Mouse (Mus musculus) hindbrain, embryonic 15.5 days (tissue): ENCODE measurements around the gene Dennd4a. TPM values are rescaled to one million over a fixed set of nuclear protein-coding genes. Genes with fewer than 3 reads are reported as not detected.
"Not testable (repeated sequence)": the region's sequence is repeated elsewhere in the genome, so short reads cannot be mapped to it uniquely, and the experiment has no call there.

Experiments used
- ATAC-seq: fragments of 200-750 bp; cut with Nextera tagmentation; 2 replicates; pipeline ENCODE4 v1.8.0; 2017; ENCODE audit warnings: low read depth, moderate number of reproducible peaks, moderate TSS enrichment; ENCODE audit not compliant: low FRiP score
- H3K27ac ChIP-seq: fragments of 300-500 bp; sonication (generic); replicated peaks from 2 replicates; pipeline ENCODE4 v1.5.1; 2015; ENCODE audit warnings: mild to moderate bottlenecking, inconsistent platforms
- H3K27me3 ChIP-seq: fragments of 300-500 bp; sonication (generic); 2 replicates; pipeline ENCODE4 v1.6.1; 2015; ENCODE audit warnings: control low read depth, inconsistent platforms
- H3K36me3 ChIP-seq: fragments of 300-500 bp; sonication (generic); 2 replicates; pipeline ENCODE4 v1.6.1; 2015; ENCODE audit warnings: control low read depth, inconsistent platforms
- H3K4me1 ChIP-seq: fragments of 300-500 bp; sonication (generic); replicated peaks from 2 replicates; pipeline ENCODE4 v1.6.1; 2015; ENCODE audit warnings: control low read depth, inconsistent platforms
- H3K4me2 ChIP-seq: fragments of 300-500 bp; sonication (generic); 2 replicates; pipeline ENCODE4 v1.6.1; 2015; ENCODE audit warnings: moderate library complexity, mild to moderate bottlenecking, inconsistent platforms
- H3K4me3 ChIP-seq: fragments of 300-500 bp; sonication (generic); 2 replicates; pipeline ENCODE4 v1.5.1; 2015; ENCODE audit warnings: mild to moderate bottlenecking, inconsistent platforms
- H3K9ac ChIP-seq: fragments of 300-500 bp; sonication (generic); 2 replicates; pipeline ENCODE4 v1.6.1; 2015; ENCODE audit warnings: inconsistent platforms
- H3K9me3 ChIP-seq: fragments of 300-500 bp; sonication (generic); 2 replicates; pipeline ENCODE4 v1.6.1; 2016; ENCODE audit warnings: control low read depth, inconsistent platforms
- WGBS: fragments of 180-500 bp; shearing (Covaris S2); methylation state at CpG from one replicate; pipeline ENCODE4 v1.1.7; 2015; 5-methylcytosine and 5-hydroxymethylcytosine counted together
- polyA plus RNA-seq: library from polyadenylated mRNA; unstranded; fragments of >200 nt; fragmentation: Nextera tagmentation; extraction: Ambion mirVana; gene quantifications from 2 replicates; pipeline ENCODE4 v1.2.1, GENCODE M21; 2015

Dennd4a gene
- polyA plus RNA-seq, 1 experiment from 2014 or later: 10.9 TPM

- H3K4me2 ChIP-seq: no peak overlapping the region
- no peaks in the 10 kb centered on the region for H3K36me3 ChIP-seq
- ATAC-seq: no peak
- 83% methylated on average over 5 of the region's 5 CpGs for WGBS
- H3K9ac ChIP-seq: no peak overlapping the region
- H3K27ac ChIP-seq: no peak overlapping the region
- no peaks in the 10 kb centered on the region for H3K27me3 ChIP-seq
- no peaks in the 10 kb centered on the region for H3K9me3 ChIP-seq
- peaks cover 9% of the 10 kb centered on the region; the same call in 1 of the 2 replicates for H3K4me1 ChIP-seq
- H3K4me3 ChIP-seq: no peak overlapping the region
These were observed 5.3 kb upstream of the Dennd4a start for GRCm38 (mm10) chr9:64805875-64806274.

- Histone ChIP-seq H3K4me3 (no peak overlapping the region), H3K36me3 (no peaks in the 10 kb centered on the region), H3K27ac (no peak overlapping the region), H3K9ac (no peak overlapping the region), H3K4me2 (no peak overlapping the region), H3K9me3 (no peaks in the 10 kb centered on the region), H3K4me1 (peaks cover 9% of the 10 kb centered on the region; the same call in 1 of the 2 replicates), H3K27me3 (no peaks in the 10 kb centered on the region)
- 86% methylated on average over 6 of the region's 6 CpGs for WGBS
- no peak for ATAC-seq
These were observed 4.6 kb upstream of the Dennd4a start for GRCm38 (mm10) chr9:64806335-64807060.

- ATAC-seq: no peak
- no peaks in the 10 kb centered on the region for H3K9me3 ChIP-seq
- no peak overlapping the region for H3K27ac ChIP-seq
- H3K27me3 ChIP-seq: no peaks in the 10 kb centered on the region
- no peak overlapping the region for H3K4me3 ChIP-seq
- 83% methylated on average over 14 of the region's 14 CpGs for WGBS
- no peaks in the 10 kb centered on the region for H3K36me3 ChIP-seq
- H3K9ac ChIP-seq: no peak overlapping the region
- peaks cover 11% of the 10 kb centered on the region for H3K4me1 ChIP-seq
- no peak overlapping the region for H3K4me2 ChIP-seq
These were observed 3.9 kb upstream of the Dennd4a start for GRCm38 (mm10) chr9:64807061-64807808.

GRCm38 (mm10) chr9:64809851-64810250 is 1.3 kb upstream of the Dennd4a start:
- Histone ChIP-seq H3K9ac (no peak overlapping the region), H3K4me2 (no peak overlapping the region), H3K9me3 (no peaks in the 10 kb centered on the region), H3K27ac (0 out of 2 replicates have a peak overlapping the region, but pooled peaks have one; percentile 15), H3K27me3 (no peaks in the 10 kb centered on the region), H3K36me3 (no peaks in the 10 kb centered on the region), H3K4me3 (no peak overlapping the region), H3K4me1 (peaks cover 24% of the 10 kb centered on the region)
- WGBS: 69% methylated on average over 3 of the region's 3 CpGs
- ATAC-seq: no peak

GRCm38 (mm10) chr9:64811538-64812474 is 666 bp downstream of the Dennd4a start:
- ATAC-seq: peak; percentile 84
- WGBS: under 1% methylated on average over 56 of the region's 59 CpGs
- peak overlapping the region; percentile 68 for H3K4me2 ChIP-seq
- H3K4me3 ChIP-seq: peak overlapping the region; percentile 78
- H3K9me3 ChIP-seq: no peaks in the 10 kb centered on the region
- peak overlapping the region; percentile 82 for H3K9ac ChIP-seq
- H3K27me3 ChIP-seq: no peaks in the 10 kb centered on the region
- H3K36me3 ChIP-seq: no peaks in the 10 kb centered on the region
- H3K27ac ChIP-seq: peak overlapping the region; percentile 98
- H3K4me1 ChIP-seq: peaks cover 24% of the 10 kb centered on the region

- no peaks in the 10 kb centered on the region for H3K27me3 ChIP-seq
- peak overlapping the region; percentile 82 for H3K9ac ChIP-seq
- no peak for ATAC-seq
- peaks cover 24% of the 10 kb centered on the region for H3K4me1 ChIP-seq
- H3K9me3 ChIP-seq: no peaks in the 10 kb centered on the region
- H3K27ac ChIP-seq: peak overlapping the region; percentile 98; the same call in 1 of the 2 replicates
- H3K36me3 ChIP-seq: no peaks in the 10 kb centered on the region
- peak overlapping the region; percentile 68 for H3K4me2 ChIP-seq
- WGBS: 28% methylated on average over 1 of the region's 1 CpGs
- H3K4me3 ChIP-seq: peak overlapping the region; percentile 78
These were observed 1.3 kb downstream of the Dennd4a start for GRCm38 (mm10) chr9:64812475-64812860.

- Histone ChIP-seq H3K9ac (no peak overlapping the region), H3K4me1 (peaks cover 24% of the 10 kb centered on the region), H3K4me2 (no peak overlapping the region), H3K27ac (no peak overlapping the region), H3K9me3 (no peaks in the 10 kb centered on the region), H3K27me3 (no peaks in the 10 kb centered on the region), H3K36me3 (no peaks in the 10 kb centered on the region), H3K4me3 (no peak overlapping the region)
- 81% methylated on average over 6 of the region's 6 CpGs for WGBS
- no peak for ATAC-seq
These were observed 3.1 kb downstream of the Dennd4a start for GRCm38 (mm10) chr9:64814273-64814672.

- H3K9me3 ChIP-seq, H3K4me2 ChIP-seq, H3K27ac ChIP-seq, H3K4me1 ChIP-seq, ATAC-seq, H3K36me3 ChIP-seq, H3K4me3 ChIP-seq, H3K9ac ChIP-seq, H3K27me3 ChIP-seq: not testable (repeated sequence)
- WGBS: 94% methylated on average over 4 of the region's 4 CpGs
These were observed 8.5 kb downstream of the Dennd4a start for GRCm38 (mm10) chr9:64819686-64820085.

GRCm38 (mm10) chr9:64820086-64820795 is 9.1 kb downstream of the Dennd4a start:
- WGBS: 73% methylated on average over 3 of the region's 3 CpGs
- no peak overlapping the region for H3K4me3 ChIP-seq
- H3K4me2 ChIP-seq: no peak overlapping the region
- H3K9ac ChIP-seq: no peak overlapping the region
- H3K4me1 ChIP-seq: no peaks in the 10 kb centered on the region
- no peaks in the 10 kb centered on the region for H3K27me3 ChIP-seq
- ATAC-seq: no peak
- H3K36me3 ChIP-seq: no peaks in the 10 kb centered on the region
- H3K9me3 ChIP-seq: no peaks in the 10 kb centered on the region
- no peak overlapping the region for H3K27ac ChIP-seq

- no peak overlapping the region for H3K27ac ChIP-seq
- H3K4me3 ChIP-seq: no peak overlapping the region
- no peak overlapping the region for H3K9ac ChIP-seq
- no peak overlapping the region for H3K4me2 ChIP-seq
- WGBS: 76% methylated on average over 7 of the region's 7 CpGs
- no peaks in the 10 kb centered on the region for H3K27me3 ChIP-seq
- no peak for ATAC-seq
- no peaks in the 10 kb centered on the region for H3K4me1 ChIP-seq
- no peaks in the 10 kb centered on the region for H3K9me3 ChIP-seq
- H3K36me3 ChIP-seq: no peaks in the 10 kb centered on the region
These were observed 11.1 kb downstream of the Dennd4a start for GRCm38 (mm10) chr9:64822235-64822634.

- no peaks in the 10 kb centered on the region for H3K9me3 ChIP-seq
- no peaks in the 10 kb centered on the region for H3K4me1 ChIP-seq
- no peak overlapping the region for H3K4me2 ChIP-seq
- ATAC-seq: no peak
- H3K4me3 ChIP-seq: no peak overlapping the region
- WGBS: 89% methylated on average over 5 of the region's 5 CpGs
- H3K27ac ChIP-seq: no peak overlapping the region
- H3K9ac ChIP-seq: no peak overlapping the region
- no peaks in the 10 kb centered on the region for H3K27me3 ChIP-seq
- H3K36me3 ChIP-seq: no peaks in the 10 kb centered on the region
These were observed 13.4 kb downstream of the Dennd4a start for GRCm38 (mm10) chr9:64824389-64825008.
